Mouse (Mus musculus): Measurements from ENCODE around the gene Fam171a2. TPM values are rescaled to one million over a fixed set of nuclear protein-coding genes. Genes with fewer than 3 reads are reported as not detected.
A peak's percentile ranks its signal among the peaks of the same experiment; 100 is the strongest.
"Not testable (repeated sequence)": the region's sequence is repeated elsewhere in the genome, so short reads cannot be mapped to it uniquely, and the experiment has no call there.

Gene Fam171a2
- total RNA-seq, 2 experiments from 2014 or later, result 12.3 to 15.3 TPM

- no peak for DNase-seq
Measured at GRCm38 (mm10) chr11:102434816-102435705, 12.4 kb downstream of the Fam171a2 start.

- peak; percentile 93 for DNase-seq
Measured at GRCm38 (mm10) chr11:102434406-102434805, 13.1 kb downstream of the Fam171a2 start.

- no peak for DNase-seq
Measured at GRCm38 (mm10) chr11:102433866-102434265, 13.6 kb downstream of the Fam171a2 start.

GRCm38 (mm10) chr11:102432896-102433295, 14.6 kb downstream of the Fam171a2 start:
- DNase-seq, result peak; percentile 86

GRCm38 (mm10) chr11:102432115-102432843, 15.2 kb downstream of the Fam171a2 start:
- peak; percentile 28 for DNase-seq

GRCm38 (mm10) chr11:102431728-102432114, 15.8 kb downstream of the Fam171a2 start:
- no peak for DNase-seq

GRCm38 (mm10) chr11:102431018-102431645, 16.4 kb downstream of the Fam171a2 start:
- DNase-seq, result peak; percentile 88

GRCm38 (mm10) chr11:102430121-102431017, 17.1 kb downstream of the Fam171a2 start, which contains the start of gene Grn:
Gene Grn (plus strand): TSS chr11:102430315.
- peak; percentile 91 for DNase-seq

- DNase-seq, result no peak
Measured at GRCm38 (mm10) chr11:102429551-102429950, 17.9 kb downstream of the Fam171a2 start.

GRCm38 (mm10) chr11:102428981-102429540, 18.4 kb downstream of the Fam171a2 start:
- no peak for DNase-seq

- peak; percentile 18 for DNase-seq
Measured at GRCm38 (mm10) chr11:102425555-102426316, 21.7 kb downstream of the Fam171a2 start.

GRCm38 (mm10) chr11:102424666-102425065, 22.8 kb downstream of the Fam171a2 start:
- DNase-seq, result peak; percentile 54

GRCm38 (mm10) chr11:102421559-102421958, 25.9 kb downstream of the Fam171a2 start:
- no peak for DNase-seq

- peak; percentile 85 for DNase-seq
Measured at GRCm38 (mm10) chr11:102418887-102419286, 28.6 kb downstream of the Fam171a2 start.

GRCm38 (mm10) chr11:102417160-102417559, 30.3 kb downstream of the Fam171a2 start:
- DNase-seq, result no peak

- no peak for DNase-seq
Measured at GRCm38 (mm10) chr11:102415034-102415802, 32.3 kb downstream of the Fam171a2 start.

- no peak for DNase-seq
Measured at GRCm38 (mm10) chr11:102413059-102413458, 34.4 kb downstream of the Fam171a2 start.

- peak; percentile 96 for DNase-seq
Measured at GRCm38 (mm10) chr11:102411704-102412103, 35.8 kb downstream of the Fam171a2 start.

- DNase-seq, result no peak
Measured at GRCm38 (mm10) chr11:102411061-102411460, 36.4 kb downstream of the Fam171a2 start.

GRCm38 (mm10) chr11:102410345-102410744, 37.1 kb downstream of the Fam171a2 start:
- DNase-seq, result not testable (repeated sequence)
